Mouse (Mus musculus) heart, postnatal 36 days (tissue): ENCODE results near the gene Esp34. TPM values are rescaled to one million over a fixed set of nuclear protein-coding genes. Genes with fewer than 3 reads are reported as not detected.

Experiments used
- DNase-seq, 2 experiments: peaks; one replicate each; pipeline ENCODE4 v3.0.0; 2021 to 2022
- intact Hi-C: fragments of 180-260 bp; cut with DNase I; formaldehyde crosslinking; loops from one replicate; pipeline ENCODE4 v1.15.1; 2025
- total RNA-seq, 2 experiments: library from RNA; stranded (reverse); gene quantifications; 2 replicates each; pipeline ENCODE4 v1.2.3; 2021

Gene Esp34
- total RNA-seq, result not detected

GRCm38 (mm10) chr17:38553892-38554291, at the start of gene Esp34:
Esp34 (plus strand) TSS chr17:38554192.
- intact Hi-C loops, result no loop called here

GRCm38 (mm10) chr17:38562527-38562926, 8.5 kb downstream of the Esp34 start:
- DNase-seq, result no peak
- intact Hi-C loops, result loop anchor here (2.0 kb wide), 1 partner anchor 14 kb away; no protein-coding TSS in a partner anchor

More at GRCm38 (mm10) chr17:38553892-38554291, at the start of gene Esp34:
- no peak for DNase-seq

Other genes with a start within 250 kb of the Esp34 start
- gene Olfr137, start 246.6 kb upstream of the Esp34 start, total RNA-seq, result not detected
- not detected for gene Olfr136, start 224.4 kb upstream of the Esp34 start, total RNA-seq
- not detected for gene Esp36, start 134.0 kb upstream of the Esp34 start, total RNA-seq
- not detected for gene Esp31, start 85.3 kb downstream of the Esp34 start, total RNA-seq